Mouse (Mus musculus) limb, embryonic 13.5 days (tissue): ENCODE data around the gene Cdyl2. TPM values are rescaled to one million over a fixed set of nuclear protein-coding genes. Genes with fewer than 3 reads are reported as not detected.

ENCODE experiments used
- ATAC-seq: fragments of 200-750 bp; cut with Nextera tagmentation; 2 replicates; pipeline ENCODE4 v1.8.0; 2017; ENCODE audit warnings: low read depth, moderate number of reproducible peaks, moderate TSS enrichment; ENCODE audit not compliant: low FRiP score
- H3K27ac ChIP-seq: fragments of 300-500 bp; sonication (generic); 2 replicates; pipeline ENCODE4 v1.5.1; 2015; ENCODE audit warnings: inconsistent platforms, mild to moderate bottlenecking, moderate library complexity
- H3K27me3 ChIP-seq: fragments of 300-500 bp; sonication (generic); 2 replicates; pipeline ENCODE4 v1.6.1; 2015; ENCODE audit warnings: mild to moderate bottlenecking, inconsistent platforms
- H3K36me3 ChIP-seq: fragments of 300-500 bp; sonication (generic); 2 replicates; pipeline ENCODE4 v1.6.1; 2015; ENCODE audit warnings: inconsistent platforms, mild to moderate bottlenecking, moderate library complexity
- H3K4me1 ChIP-seq: fragments of 300-500 bp; sonication (generic); 2 replicates; pipeline ENCODE4 v1.6.1; 2015; ENCODE audit warnings: inconsistent platforms
- H3K4me2 ChIP-seq: fragments of 300-500 bp; sonication (generic); replicated peaks from 2 replicates; pipeline ENCODE4 v1.6.1; 2015; ENCODE audit warnings: inconsistent platforms, mild to moderate bottlenecking, moderate library complexity
- H3K4me3 ChIP-seq: fragments of 300-500 bp; sonication (generic); 2 replicates; pipeline ENCODE4 v1.5.1; 2015; ENCODE audit warnings: moderate library complexity, mild to moderate bottlenecking, inconsistent platforms
- H3K9ac ChIP-seq: fragments of 300-500 bp; sonication (generic); 2 replicates; pipeline ENCODE4 v1.6.1; 2015; ENCODE audit warnings: mild to moderate bottlenecking, inconsistent platforms
- H3K9me3 ChIP-seq: fragments of 300-500 bp; sonication (generic); 2 replicates; pipeline ENCODE4 v1.6.1; 2016; ENCODE audit warnings: inconsistent platforms
- WGBS: fragments of 180-500 bp; shearing (Covaris S2); methylation state at CpG from one replicate; pipeline ENCODE4 v1.1.7; 2015; 5-methylcytosine and 5-hydroxymethylcytosine counted together
- polyA plus RNA-seq: library from polyadenylated mRNA; unstranded; fragments of >200 nt; fragmentation: Nextera tagmentation; extraction: Ambion mirVana; gene quantifications from 2 replicates; pipeline ENCODE4 v1.2.1, GENCODE M21; 2015

Gene Cdyl2
- polyA plus RNA-seq, 1 experiment from 2014 or later: 9.5 TPM

DNA sequence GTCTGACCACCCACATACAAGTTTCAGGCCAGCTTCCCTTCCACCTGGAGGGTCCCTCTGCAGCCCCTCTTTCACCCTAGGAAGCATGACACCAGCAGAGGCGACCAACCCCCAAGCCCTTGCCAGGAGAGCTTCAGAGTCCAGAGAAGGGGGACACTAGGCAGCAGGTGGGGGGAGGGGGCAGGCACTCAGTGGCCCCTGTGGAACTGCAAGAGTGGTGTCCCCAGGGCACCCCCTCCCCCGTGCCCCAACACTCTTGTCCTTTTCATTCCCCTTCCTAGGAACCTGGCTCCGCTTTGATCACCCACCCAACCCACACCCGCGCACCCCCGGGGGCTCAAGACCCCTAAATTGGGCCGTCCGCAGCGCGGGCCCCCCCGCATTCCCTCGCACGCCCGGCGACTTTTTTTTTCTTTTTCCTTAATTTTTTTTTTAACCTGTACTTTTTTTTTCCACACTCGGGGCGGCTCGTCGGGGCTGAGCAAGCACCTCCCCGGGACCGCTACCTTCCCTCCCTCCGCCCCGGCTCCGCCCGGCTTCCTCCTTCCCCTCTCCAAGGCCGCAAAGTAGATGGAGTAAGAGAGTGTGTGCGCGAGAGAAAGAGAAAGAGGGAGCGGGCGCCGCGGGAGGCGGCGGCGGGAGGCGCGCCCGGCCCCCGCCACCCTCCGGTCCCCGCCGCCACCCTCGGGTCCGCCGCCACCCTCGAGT lies 661 bp downstream of the Cdyl2 start:
- peak overlapping the region; percentile 86 for H3K27ac ChIP-seq
- peaks cover 5% of the 10 kb centered on the region for H3K36me3 ChIP-seq
- peaks cover 9% of the 10 kb centered on the region for H3K9me3 ChIP-seq
- H3K27me3 ChIP-seq: peaks cover 20% of the 10 kb centered on the region
- ATAC-seq: peak; percentile 60
- H3K4me2 ChIP-seq: peak overlapping the region; percentile 79
- WGBS: 2% methylated on average over 25 of the region's 46 CpGs
- H3K4me1 ChIP-seq: peaks cover 11% of the 10 kb centered on the region
- peak overlapping the region; percentile 86 for H3K9ac ChIP-seq
- peak overlapping the region; percentile 75 for H3K4me3 ChIP-seq

DNA sequence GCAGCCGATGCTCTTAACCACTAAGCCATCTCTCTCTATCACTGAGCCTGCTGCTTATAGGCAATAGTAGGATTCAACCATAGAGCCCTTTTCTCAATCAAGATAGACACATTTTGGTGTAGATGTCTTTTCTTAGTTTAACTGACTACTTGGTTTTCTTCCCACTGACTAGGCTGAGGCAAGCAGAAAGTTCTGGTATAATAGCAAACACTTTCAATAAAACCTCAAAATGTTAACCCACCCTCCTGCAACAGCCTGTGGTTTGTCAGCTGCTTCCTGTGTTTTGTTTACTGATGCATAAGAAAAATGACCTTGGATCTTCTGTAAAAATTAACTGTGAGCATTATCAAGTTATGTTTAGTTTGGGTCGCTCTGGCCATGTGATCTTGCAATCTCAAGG lies 11.3 kb downstream of the Cdyl2 start:
- Histone ChIP-seq H3K9ac (no peak overlapping the region), H3K36me3 (peaks cover 10% of the 10 kb centered on the region), H3K27ac (no peak overlapping the region), H3K4me2 (no peak overlapping the region), H3K4me1 (no peaks in the 10 kb centered on the region), H3K27me3 (no peaks in the 10 kb centered on the region), H3K9me3 (peaks cover 37% of the 10 kb centered on the region), H3K4me3 (no peak overlapping the region)
- 93% methylated on average over 2 of the region's 2 CpGs for WGBS
- no peak for ATAC-seq

DNA sequence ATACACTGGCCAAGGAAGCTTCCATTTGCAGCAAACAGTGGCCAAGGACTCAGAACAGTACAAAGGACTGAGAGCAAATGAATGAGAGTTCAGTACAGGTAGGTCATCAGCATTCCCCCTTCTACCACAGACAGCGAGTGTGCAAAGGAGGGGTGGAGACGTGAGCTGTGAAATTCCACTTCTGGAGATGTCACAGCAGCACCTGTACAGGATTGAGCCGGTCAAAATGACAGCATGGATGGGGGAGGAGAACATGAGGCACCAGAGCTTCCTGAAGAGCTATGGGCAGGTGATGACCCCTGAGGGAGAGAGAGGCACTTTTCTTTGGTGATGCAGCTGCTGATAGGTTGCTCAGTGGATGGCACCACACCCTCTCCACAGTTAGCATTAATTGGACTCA lies 25.3 kb downstream of the Cdyl2 start:
- H3K27ac ChIP-seq: no peak overlapping the region
- ATAC-seq: no peak
- H3K9ac ChIP-seq: no peak overlapping the region
- H3K36me3 ChIP-seq: no peaks in the 10 kb centered on the region; the same call in 1 of the 2 replicates
- H3K4me2 ChIP-seq: no peak overlapping the region
- no peaks in the 10 kb centered on the region for H3K4me1 ChIP-seq
- H3K9me3 ChIP-seq: peaks cover 5% of the 10 kb centered on the region
- H3K27me3 ChIP-seq: no peaks in the 10 kb centered on the region
- 83% methylated on average over 3 of the region's 3 CpGs for WGBS
- no peak overlapping the region for H3K4me3 ChIP-seq

DNA sequence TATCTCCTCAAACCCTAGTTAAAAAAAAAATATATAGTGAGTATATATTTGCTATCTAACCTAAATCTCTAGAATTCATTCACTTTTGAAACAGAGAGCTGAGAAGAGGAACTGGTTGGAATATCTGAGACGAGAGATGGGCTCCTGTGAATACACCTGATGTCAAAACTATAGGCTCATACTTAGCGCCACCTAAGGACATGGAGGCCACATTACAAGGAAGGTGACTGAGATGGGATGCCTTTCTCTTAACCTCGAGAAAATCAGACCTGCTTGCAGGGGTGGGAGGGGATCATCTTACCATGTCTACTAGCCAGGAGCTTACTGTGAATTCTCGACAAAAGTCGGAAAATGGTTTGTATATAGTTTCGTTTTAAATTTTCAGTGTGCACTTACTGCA lies 30.3 kb downstream of the Cdyl2 start:
- 84% methylated on average over 6 of the region's 6 CpGs for WGBS
- H3K27me3 ChIP-seq: no peaks in the 10 kb centered on the region
- ATAC-seq: no peak
- no peak overlapping the region for H3K9ac ChIP-seq
- H3K9me3 ChIP-seq: peaks cover 12% of the 10 kb centered on the region
- no peak overlapping the region for H3K4me3 ChIP-seq
- H3K36me3 ChIP-seq: peaks cover 3% of the 10 kb centered on the region; the same call in 1 of the 2 replicates
- no peak overlapping the region for H3K4me2 ChIP-seq
- no peak overlapping the region for H3K27ac ChIP-seq
- H3K4me1 ChIP-seq: no peaks in the 10 kb centered on the region

DNA sequence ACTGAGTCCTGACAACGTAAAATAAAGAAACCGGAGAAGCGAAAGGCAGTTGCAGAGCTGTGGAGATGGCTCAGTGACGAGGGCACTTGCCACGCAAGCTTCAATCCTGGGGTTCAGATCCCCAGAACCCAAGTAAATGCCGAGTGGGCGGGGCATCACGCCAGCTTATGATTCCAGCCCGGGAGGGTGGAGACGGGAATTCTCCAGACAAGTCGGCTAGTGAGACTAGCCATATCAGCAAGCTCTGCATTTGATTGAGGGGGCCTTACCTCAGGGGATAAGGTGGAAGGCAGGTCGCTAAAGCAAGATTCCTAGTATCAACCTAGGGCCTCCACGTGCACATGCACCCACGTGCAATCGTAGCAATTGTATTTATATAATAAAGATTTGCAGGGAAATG lies 39.9 kb downstream of the Cdyl2 start:
- Histone ChIP-seq H3K4me2 (no peak overlapping the region), H3K9ac (no peak overlapping the region)
- 81% methylated on average over 15 of the region's 15 CpGs for WGBS

DNA sequence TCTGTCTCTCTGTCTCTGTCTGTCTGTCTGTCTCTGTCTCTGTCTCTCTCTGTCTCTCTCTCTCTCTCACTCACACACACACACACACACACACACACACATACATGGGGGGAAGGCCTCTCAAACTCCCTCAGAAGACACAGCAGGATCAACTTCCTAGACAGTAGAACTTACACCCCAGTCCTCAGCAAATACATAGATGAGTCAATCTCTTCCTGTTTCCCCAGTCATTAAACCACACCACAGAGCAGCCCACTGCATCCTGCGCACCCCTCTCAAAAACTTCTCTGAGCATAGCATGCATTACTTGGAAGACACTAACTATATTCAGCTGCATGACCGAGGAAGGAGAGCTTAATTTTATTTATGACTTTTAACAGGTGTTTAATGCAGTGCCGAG lies 43.0 kb downstream of the Cdyl2 start:
- Histone ChIP-seq H3K27ac (no peak overlapping the region), H3K36me3 (no peaks in the 10 kb centered on the region), H3K4me1 (peaks cover 11% of the 10 kb centered on the region; the same call in 1 of the 2 replicates), H3K4me3 (no peak overlapping the region), H3K4me2 (no peak overlapping the region), H3K27me3 (no peaks in the 10 kb centered on the region), H3K9ac (no peak overlapping the region), H3K9me3 (no peaks in the 10 kb centered on the region)
- 34% methylated on average over 3 of the region's 3 CpGs for WGBS
- peak; percentile 44; the same call in 1 of the 2 replicates for ATAC-seq

More for the DNA sequence above, 39.9 kb downstream of the Cdyl2 start:
- ATAC-seq: no peak
- Histone ChIP-seq H3K27ac (no peak overlapping the region), H3K36me3 (no peaks in the 10 kb centered on the region), H3K4me3 (no peak overlapping the region), H3K9me3 (no peaks in the 10 kb centered on the region), H3K27me3 (no peaks in the 10 kb centered on the region), H3K4me1 (peaks cover 5% of the 10 kb centered on the region; the same call in 1 of the 2 replicates)

DNA sequence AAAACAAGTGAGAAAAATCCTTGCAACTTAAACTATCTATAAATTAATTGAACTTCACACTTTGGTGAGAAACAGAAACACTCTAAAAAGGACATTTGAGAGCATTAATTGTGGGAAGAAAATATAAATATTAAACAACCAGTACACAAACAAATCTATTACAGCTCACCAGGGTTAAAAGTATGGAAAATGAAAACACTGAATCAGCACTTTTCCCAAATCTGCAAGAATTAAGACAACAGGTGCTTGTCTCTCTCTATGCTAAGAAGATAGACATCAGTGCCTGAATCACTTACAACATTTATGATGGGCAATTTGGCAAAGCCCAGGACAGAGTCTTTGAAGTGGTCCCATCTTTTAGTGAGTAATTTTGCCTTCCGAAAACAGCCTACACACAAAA lies 56.6 kb downstream of the Cdyl2 start:
- Histone ChIP-seq H3K9me3 (no peaks in the 10 kb centered on the region), H3K4me3 (no peak overlapping the region), H3K27me3 (no peaks in the 10 kb centered on the region), H3K4me2 (no peak overlapping the region), H3K4me1 (no peaks in the 10 kb centered on the region), H3K27ac (no peak overlapping the region), H3K36me3 (no peaks in the 10 kb centered on the region), H3K9ac (no peak overlapping the region)
- ATAC-seq: no peak
- 76% methylated on average over 1 of the region's 1 CpGs for WGBS

DNA sequence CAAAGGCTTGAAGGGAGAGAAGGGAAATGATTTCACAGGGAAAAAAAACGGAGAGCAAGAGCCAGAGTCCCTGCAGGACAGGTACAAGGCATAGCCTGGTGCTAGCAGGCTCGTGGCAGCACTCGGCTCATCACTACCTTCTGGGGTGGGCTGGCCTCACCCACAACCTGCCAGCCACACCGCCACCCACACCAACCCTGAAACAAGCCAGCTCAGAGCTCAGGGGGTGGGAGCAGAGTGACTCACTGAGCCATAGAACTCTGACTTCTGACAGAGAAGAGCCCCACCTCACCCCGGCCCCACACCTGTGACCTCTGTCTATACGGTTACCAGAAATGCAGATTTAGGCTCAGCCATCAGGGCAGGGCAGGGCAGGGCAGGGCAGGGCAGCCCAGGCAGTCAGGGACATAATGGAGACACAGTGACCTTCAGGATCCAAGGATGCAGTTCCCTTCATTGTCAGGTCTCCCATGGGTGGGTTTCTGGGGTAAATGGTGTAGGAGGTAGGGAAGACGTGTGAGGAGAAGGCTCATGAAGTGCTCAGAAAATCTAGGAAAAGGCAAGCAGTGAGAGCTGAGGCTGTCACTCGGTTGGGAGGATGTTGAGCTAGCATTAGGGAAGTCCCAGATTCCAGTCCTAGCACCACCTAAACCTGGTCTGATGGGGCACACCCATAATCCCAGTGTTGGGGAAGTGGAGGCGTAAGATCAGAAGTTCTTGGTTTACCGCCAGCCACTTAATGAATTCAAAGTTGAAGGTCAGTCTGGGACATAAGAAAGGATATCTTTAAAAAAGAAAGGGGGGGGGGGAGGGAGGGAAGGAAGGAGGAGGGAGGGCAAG lies 58.6 kb downstream of the Cdyl2 start:
- no peak overlapping the region for H3K27ac ChIP-seq
- no peak for ATAC-seq
- no peak overlapping the region for H3K4me3 ChIP-seq
- peaks cover 5% of the 10 kb centered on the region; the same call in 1 of the 2 replicates for H3K9me3 ChIP-seq
- H3K4me2 ChIP-seq: no peak overlapping the region
- WGBS: 73% methylated on average over 10 of the region's 10 CpGs
- H3K4me1 ChIP-seq: no peaks in the 10 kb centered on the region
- H3K9ac ChIP-seq: no peak overlapping the region
- 0 out of 2 replicates have a peak, but pooled peaks cover 1% of the 10 kb centered on the region for H3K36me3 ChIP-seq
- no peaks in the 10 kb centered on the region for H3K27me3 ChIP-seq

DNA sequence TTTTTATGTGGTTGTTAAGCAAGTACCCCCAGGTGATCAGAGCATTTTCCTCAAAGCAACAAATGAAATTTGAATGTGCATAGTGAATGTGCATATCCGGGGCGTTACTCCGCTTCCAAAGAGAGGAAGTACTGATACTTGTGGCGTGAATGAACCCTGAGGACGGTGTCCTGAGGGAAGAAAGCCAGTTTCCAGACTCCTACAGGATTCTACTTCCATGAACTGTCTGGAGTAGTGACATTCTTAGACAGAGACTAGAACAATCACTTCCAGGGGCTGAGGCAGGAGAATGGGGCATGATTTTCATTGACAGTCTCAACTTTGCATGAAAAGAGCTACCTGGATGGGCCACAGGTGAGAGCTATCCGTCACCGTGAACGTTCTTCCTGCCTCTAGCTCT lies 59.3 kb downstream of the Cdyl2 start:
- 83% methylated on average over 8 of the region's 8 CpGs for WGBS
- no peak for ATAC-seq

DNA sequence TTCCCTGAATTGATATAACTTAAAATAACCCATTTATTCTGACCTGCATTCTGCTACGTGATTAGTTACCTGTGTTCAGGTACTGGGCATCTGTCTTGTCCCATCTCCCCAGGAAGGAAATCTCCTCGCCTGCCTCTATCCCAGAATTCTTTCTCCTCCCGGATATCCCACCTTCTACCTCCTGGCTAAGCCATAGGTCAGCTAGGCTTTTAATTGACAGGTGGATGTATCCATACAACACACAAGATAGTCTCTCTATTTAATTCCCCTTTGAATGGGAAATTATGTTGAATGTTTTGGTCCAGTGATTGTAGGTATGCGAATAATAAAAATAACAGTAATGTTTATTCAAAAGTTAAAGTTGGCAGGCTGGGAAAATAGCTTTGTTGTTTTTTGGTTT lies 59.7 kb downstream of the Cdyl2 start:
- 91% methylated on average over 4 of the region's 4 CpGs for WGBS
- Histone ChIP-seq H3K27ac (no peak overlapping the region), H3K9ac (no peak overlapping the region), H3K4me2 (no peak overlapping the region), H3K36me3 (0 out of 2 replicates have a peak, but pooled peaks cover 3% of the 10 kb centered on the region), H3K9me3 (peaks cover 9% of the 10 kb centered on the region; the same call in 1 of the 2 replicates), H3K4me3 (no peak overlapping the region), H3K4me1 (no peaks in the 10 kb centered on the region), H3K27me3 (no peaks in the 10 kb centered on the region)
- ATAC-seq: no peak

More for the DNA sequence above, 59.3 kb downstream of the Cdyl2 start:
- no peak overlapping the region for H3K4me3 ChIP-seq
- no peak overlapping the region for H3K9ac ChIP-seq
- peaks cover 9% of the 10 kb centered on the region; the same call in 1 of the 2 replicates for H3K9me3 ChIP-seq
- H3K27me3 ChIP-seq: no peaks in the 10 kb centered on the region
- H3K4me1 ChIP-seq: no peaks in the 10 kb centered on the region
- H3K4me2 ChIP-seq: no peak overlapping the region
- 0 out of 2 replicates have a peak, but pooled peaks cover 3% of the 10 kb centered on the region for H3K36me3 ChIP-seq
- H3K27ac ChIP-seq: no peak overlapping the region

DNA sequence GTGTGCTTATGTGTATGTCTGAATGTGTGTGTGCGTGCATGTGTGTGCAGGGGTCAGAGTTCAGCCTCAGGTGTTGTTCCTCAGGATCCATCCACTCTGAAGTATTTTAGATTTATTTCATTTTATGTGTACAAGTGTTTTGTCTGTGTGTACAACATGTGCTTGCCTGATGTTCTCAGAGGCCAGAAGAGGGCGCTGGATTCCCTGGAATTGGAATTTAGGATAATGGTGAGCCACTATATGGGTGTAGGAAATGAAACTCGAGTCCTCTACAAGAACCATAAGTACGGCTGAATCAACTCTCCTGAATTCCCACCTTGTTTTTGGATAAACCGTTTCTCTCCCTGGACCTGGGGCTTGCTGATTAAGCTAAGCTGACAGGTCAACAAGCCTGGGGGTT lies 61.2 kb downstream of the Cdyl2 start:
- Histone ChIP-seq H3K27ac (no peak overlapping the region), H3K9me3 (peaks cover 9% of the 10 kb centered on the region; the same call in 1 of the 2 replicates), H3K27me3 (no peaks in the 10 kb centered on the region), H3K4me1 (no peaks in the 10 kb centered on the region), H3K9ac (no peak overlapping the region), H3K4me3 (no peak overlapping the region), H3K36me3 (0 out of 2 replicates have a peak, but pooled peaks cover 3% of the 10 kb centered on the region), H3K4me2 (no peak overlapping the region)
- 51% methylated on average over 5 of the region's 5 CpGs for WGBS
- ATAC-seq: no peak

DNA sequence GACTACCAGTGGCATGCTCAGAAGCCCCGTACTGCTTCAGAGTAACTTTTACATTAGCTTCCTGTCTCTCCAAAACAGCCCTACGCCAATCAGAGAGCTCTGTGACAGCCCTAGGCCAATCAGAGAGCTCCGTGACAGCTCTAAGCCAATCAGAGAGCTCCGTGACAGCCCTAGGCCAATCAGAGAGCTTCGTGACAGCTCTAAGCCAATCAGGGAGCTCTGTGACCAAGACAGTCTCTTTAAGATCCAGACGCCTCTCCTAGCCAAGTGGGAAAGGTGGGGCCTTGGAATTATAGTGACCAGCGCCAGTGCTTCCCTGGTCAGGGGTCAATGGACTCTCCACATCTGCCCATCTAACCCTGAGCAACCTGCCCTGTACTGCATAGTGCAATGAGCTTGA lies 62.2 kb downstream of the Cdyl2 start:
- H3K36me3 ChIP-seq: 0 out of 2 replicates have a peak, but pooled peaks cover 3% of the 10 kb centered on the region
- H3K4me3 ChIP-seq: no peak overlapping the region
- H3K9ac ChIP-seq: no peak overlapping the region
- peaks cover 9% of the 10 kb centered on the region; the same call in 1 of the 2 replicates for H3K9me3 ChIP-seq
- no peak overlapping the region for H3K27ac ChIP-seq
- no peaks in the 10 kb centered on the region for H3K4me1 ChIP-seq
- no peak for ATAC-seq
- 84% methylated on average over 7 of the region's 7 CpGs for WGBS
- H3K4me2 ChIP-seq: no peak overlapping the region
- H3K27me3 ChIP-seq: no peaks in the 10 kb centered on the region
